Mouse (Mus musculus) spleen, adult 2 months (tissue): ENCODE measurements around the gene Lpin1.

Source experiments
- CTCF ChIP-seq: fragments of 200-500 bp; IDR thresholded peaks from 2 replicates; pipeline ENCODE4 v1.5.1; 2011; ENCODE audit warnings: mild to moderate bottlenecking, inconsistent platforms; ENCODE audit not compliant: insufficient read depth, insufficient read length, insufficient replicate concordance; ENCODE audit errors: extremely low read depth
- POLR2A ChIP-seq: fragments of 200-500 bp; IDR thresholded peaks from 2 replicates; pipeline ENCODE4 v1.6.1; 2011; ENCODE audit warnings: low read depth, low read length, inconsistent platforms

GRCm38 (mm10) chr12:16653332-16654093 is 42.7 kb upstream of the Lpin1 start, which contains the start of gene Ntsr2:
- TF ChIP-seq POLR2A (no peak), CTCF (no peak)
